Mouse (Mus musculus) cerebellum, postnatal 25 days (tissue): ENCODE measurements around the gene Dleu7.

Experiments
- DNase-seq, 2 experiments: peaks; one replicate each; pipeline ENCODE4 v3.0.0; 2021; ENCODE audit warnings: mixed read lengths in 2 of 2

The Dleu7 gene

GRCm38 (mm10) chr14:62273604-62274003 is 19.2 kb downstream of the Dleu7 start:
- DNase-seq = no peak

GRCm38 (mm10) chr14:62270698-62271396 is 22.0 kb downstream of the Dleu7 start:
- no peak for DNase-seq

GRCm38 (mm10) chr14:62258978-62259536 is 33.8 kb downstream of the Dleu7 start:
- DNase-seq = no peak

- DNase-seq = no peak
These were observed 34.7 kb downstream of the Dleu7 start for GRCm38 (mm10) chr14:62258125-62258524.

GRCm38 (mm10) chr14:62256066-62256465 is 36.8 kb downstream of the Dleu7 start:
- DNase-seq = no peak

GRCm38 (mm10) chr14:62254371-62254770 is 38.5 kb downstream of the Dleu7 start:
- DNase-seq = no peak

- DNase-seq = peak; percentile 37 to 67
These were observed 40.8 kb downstream of the Dleu7 start for GRCm38 (mm10) chr14:62251999-62252398.

- DNase-seq = peak in 1 of 2 experiments; percentile 42
These were observed 42.8 kb downstream of the Dleu7 start for GRCm38 (mm10) chr14:62250046-62250445.

- no peak for DNase-seq
These were observed 43.6 kb downstream of the Dleu7 start for GRCm38 (mm10) chr14:62249251-62249650.

- no peak for DNase-seq
These were observed 44.1 kb downstream of the Dleu7 start for GRCm38 (mm10) chr14:62248796-62249195.

GRCm38 (mm10) chr14:62248345-62248744 is 44.5 kb downstream of the Dleu7 start:
- DNase-seq = no peak

GRCm38 (mm10) chr14:62245557-62245956 is 47.3 kb downstream of the Dleu7 start:
- DNase-seq = no peak

GRCm38 (mm10) chr14:62243530-62243929 is 49.3 kb downstream of the Dleu7 start:
- no peak for DNase-seq

GRCm38 (mm10) chr14:62235969-62236368 is 56.9 kb downstream of the Dleu7 start:
- DNase-seq = no peak

- DNase-seq = no peak
These were observed 57.6 kb downstream of the Dleu7 start for GRCm38 (mm10) chr14:62235214-62235613.

- no peak for DNase-seq
These were observed 61.9 kb downstream of the Dleu7 start for GRCm38 (mm10) chr14:62230968-62231367.

GRCm38 (mm10) chr14:62227101-62227500 is 65.7 kb downstream of the Dleu7 start:
- DNase-seq = no peak

GRCm38 (mm10) chr14:62226576-62227047 is 66.2 kb downstream of the Dleu7 start:
- peak in 1 of 2 experiments; percentile 5 for DNase-seq
